Mouse (Mus musculus): ENCODE measurements at regions not wholly inside any gene's neighbourhood (a gene's known extent, or its start where the extent isn't known, plus 50 kb on each side); places are given as distances from the start of the nearest gene placed in this dataset.

DNA sequence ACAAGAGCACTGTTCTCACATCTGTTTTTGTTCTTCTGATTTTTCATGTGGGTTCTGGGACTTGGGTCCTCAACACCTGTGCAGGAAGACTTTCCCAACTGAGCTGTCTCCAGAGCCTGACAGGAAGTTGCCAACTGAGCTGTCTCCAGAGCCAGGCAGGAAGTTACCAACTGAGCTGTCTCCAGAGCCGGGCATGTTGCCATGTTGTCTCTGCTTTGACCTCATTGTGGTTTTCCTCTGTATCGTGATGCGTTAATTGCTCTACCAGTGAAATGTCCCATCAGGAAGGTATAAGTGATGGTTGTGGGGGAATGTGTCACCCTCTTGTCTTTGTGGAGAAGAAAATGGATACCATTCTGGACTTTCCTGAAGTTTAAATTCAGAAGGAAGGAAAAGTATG lies 54.4 kb upstream of the Olfm4 start:
- no peak for DNase-seq

DNA sequence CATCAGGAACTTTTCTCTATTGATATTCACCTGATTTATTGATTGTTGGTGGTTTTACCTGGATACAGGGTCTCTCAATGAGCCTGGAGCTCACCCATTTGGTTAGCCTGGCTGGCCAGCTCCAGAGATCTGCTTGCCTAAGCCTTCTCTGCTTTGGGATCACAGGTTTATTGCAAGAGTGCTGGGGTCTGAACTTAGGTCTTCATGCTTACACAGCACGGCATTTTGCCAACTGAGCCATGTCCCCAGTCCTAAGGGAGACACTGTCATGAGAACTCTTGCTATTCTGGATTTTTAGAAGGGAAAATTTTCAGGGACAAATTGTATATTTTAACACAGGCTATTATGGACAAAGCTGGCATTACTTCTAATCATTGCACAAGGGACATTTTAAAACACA lies 56.7 kb upstream of the Olfm4 start:
- DNase-seq: no peak

DNA sequence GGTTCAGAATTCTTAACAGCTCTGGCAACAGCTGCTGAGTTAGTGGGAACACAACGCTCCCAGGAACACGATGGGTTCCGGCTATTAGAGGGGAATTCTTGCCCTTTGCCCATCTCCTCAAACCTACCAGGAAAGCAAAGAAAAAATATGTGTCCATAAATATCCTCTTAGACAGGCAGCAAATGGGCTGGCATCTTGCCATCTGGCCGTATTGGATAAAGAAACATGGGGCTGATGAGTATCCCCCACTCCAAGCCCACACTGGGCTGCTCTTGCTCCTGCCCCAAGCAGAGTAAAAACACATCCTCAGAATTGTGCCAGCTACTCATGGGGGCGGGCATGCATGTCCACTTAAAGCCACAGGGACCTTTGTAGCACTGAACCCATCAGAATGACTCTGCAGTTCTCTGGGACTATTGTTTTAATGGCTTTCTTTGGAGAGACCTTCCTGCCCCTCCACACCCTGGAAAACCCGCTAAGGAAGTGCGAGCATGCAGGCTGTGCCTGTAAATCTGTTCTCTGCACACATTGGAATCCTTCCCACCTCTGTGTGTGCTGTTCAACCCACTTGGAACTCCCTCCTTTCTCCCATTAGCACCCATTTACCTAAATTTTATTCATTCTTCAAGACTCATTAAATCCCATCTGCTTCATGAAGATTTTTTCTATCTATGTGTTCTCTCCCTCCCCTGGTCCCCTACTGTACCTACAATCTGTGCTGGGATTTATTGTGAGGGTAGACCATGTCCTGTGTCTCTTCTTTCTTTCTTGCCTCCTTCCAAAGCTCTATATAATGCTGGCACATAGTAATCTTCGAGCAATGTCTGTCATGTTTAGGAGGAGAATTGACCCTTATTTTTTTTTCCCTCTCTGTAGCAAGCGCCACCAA lies 66.7 kb upstream of the Olfm4 start:
- no peak for DNase-seq

DNA sequence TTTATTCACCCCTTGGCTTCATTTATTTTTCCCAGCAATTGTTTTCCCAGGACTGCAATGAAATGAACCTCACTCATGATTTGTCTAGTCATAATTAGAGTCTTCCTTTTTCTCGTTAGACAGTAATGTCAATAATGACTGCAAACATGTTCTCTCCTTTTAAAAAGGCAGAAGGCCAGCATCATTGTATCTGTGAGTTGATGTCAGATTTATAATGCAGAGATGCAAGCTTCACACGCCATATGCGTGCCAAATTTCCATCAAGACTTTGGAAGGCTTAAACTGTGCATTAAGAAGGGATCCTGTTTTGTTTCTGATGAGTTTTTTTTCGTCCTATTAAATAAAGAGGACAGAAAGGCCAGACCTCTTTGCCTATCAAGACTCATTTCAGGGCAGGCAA lies 68.9 kb upstream of the Olfm4 start:
- no peak for DNase-seq

DNA sequence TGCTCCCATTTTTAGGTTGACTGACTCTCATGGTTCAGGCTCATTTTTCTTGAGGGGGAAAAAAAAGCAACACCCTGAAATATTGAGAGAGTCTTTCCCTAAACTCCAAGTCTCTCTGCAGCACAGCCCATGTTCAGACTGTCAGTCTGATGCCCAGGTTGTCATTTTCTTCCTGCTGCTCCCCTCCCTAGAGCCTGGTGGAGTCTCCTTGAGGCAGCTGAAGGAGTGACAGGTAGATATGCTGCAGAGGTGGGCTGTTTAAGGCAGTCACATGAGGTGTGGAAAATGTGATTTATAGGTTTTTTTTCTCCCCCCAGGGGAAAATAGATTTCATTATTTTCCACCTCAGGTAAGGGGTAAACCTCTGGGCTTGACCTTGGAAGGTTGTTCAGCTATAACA lies 70.6 kb upstream of the Olfm4 start:
- DNase-seq: no peak

DNA sequence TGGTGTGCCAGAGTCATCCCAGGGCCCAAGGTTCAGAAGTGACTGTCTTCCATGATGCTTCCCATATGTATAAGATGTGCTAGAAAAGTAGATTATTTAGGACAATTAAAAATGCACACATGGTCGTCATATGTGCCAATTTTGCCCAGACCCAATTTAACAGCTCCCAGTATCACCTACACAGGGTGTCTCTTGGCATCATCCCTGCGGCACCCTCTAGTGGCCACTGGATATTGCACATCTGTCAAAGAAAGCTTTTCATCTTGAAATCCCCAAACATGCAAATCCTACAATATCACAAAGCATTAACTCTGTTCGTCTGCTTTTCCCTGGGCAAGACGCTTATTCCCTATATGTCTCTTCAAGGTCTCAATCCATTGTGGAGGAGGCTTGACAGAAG lies 71.3 kb upstream of the Olfm4 start:
- DNase-seq: peak; percentile 43

DNA sequence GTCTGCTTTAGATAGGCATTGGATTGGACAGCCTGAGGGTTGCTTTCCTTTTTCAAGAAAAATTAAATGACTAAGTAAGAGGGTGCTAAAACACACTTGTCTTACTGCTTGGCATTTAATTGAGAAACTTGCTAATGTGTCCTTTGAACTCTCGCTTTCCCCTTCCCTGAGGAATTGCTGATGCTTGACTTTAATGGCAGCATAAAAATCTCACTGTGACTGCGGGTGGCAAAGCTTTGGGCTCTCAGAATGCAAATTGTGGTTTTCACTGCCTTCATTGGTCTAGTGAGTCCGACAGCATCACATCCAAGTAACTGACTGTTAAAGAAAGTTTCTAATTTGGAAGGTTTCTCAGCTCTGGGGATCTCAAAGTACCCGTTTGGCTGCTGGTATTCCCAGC lies 76.1 kb upstream of the Olfm4 start:
- DNase-seq: no peak

DNA sequence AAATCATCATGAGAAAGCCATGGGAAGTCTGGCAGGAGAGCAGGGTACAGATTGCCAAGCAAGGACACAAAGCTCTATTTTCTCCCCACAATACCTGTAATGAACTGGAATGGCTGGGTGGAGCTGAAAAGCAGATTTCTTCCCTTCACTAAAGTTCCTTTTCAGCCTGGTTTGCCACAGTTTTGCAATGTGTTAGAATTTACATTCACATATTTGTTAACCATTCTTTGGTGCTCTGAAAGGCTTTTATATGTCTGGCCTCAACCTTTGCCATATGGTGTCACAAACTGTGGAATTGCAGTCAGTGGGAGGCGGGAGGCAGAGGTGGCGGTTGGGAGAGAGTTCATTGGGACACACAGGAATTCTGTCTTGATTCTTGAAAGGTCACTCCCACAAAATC lies 78.3 kb upstream of the Olfm4 start:
- DNase-seq: no peak

DNA sequence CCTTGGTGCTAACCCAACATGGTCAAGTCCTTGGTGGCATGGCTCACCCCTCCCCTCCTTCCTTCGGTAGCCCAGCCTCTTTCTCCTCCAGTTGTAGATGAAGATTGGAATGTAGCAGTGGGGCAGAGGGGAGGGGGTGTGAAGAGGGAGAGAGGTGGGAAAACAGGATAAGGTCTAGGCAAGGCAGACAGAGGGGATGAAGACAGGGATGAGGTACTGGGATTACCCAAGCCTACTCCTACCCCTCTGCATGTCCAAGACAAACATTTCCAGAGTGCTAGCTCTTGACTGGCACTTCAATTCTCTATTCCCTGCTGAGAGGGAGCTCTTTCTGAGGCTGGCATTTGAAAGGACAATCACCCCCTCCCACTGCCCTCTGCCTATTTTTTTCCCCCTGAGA lies 81.5 kb upstream of the Olfm4 start:
- no peak for DNase-seq

DNA sequence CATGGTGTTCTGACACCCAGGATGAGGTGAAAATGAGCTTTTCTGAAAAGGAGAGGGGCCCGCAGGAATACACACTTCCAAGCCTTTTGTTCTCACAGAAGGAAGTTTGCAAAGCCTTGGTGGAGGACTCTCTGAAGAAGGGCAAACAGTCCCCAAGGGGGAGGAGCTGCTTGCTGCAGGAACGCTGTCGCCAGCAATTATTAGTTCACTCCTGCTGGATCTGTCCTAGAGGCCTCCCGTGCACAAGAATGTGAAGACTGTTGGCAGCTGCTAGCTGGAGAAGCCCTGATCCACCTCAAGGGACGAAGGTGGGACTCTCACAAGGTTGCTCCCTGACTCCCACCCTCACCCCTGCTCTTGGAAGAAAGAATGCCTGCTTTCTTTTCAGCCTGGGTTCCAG lies 85.6 kb upstream of the Olfm4 start:
- DNase-seq: no peak

DNA sequence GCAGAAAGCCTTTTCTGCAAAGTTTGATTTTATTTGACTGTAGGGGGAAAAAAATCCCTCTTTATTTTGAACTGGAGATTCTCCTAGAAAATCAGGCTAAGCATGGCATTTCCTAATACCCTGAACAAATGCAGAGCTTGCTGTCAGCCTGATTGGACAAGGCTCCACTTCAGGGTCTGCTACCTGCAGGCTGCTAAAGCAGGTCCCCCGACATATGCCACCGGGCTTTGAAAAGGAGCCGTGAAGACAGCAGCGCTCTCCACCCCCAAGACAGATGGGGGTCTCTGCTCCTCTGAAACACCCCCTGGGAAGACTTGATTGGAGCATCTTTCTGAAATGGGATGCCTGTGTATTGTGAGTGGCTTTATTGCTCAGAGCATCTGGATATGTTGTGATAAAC lies 90.6 kb upstream of the Olfm4 start:
- DNase-seq: no peak

DNA sequence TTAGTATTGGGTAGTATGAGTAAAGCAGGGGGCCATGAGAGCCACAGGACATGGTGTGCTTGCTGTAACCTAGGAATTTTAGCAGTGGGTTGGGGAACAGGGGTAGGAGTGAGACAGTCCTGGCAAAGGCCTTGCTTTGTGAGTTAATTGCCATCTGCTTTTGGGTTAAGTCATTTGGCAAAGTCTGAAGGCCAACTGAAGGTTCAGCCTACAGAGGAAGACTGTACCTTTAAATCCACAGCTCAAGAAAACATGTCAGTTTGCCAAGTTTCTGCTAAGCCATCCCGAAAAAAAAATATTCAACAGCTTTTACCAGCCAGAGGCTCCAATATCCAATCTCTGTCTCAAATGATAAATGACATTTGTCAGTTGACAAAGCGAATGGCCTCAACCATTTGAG lies 93.2 kb upstream of the Olfm4 start:
- no peak for DNase-seq

DNA sequence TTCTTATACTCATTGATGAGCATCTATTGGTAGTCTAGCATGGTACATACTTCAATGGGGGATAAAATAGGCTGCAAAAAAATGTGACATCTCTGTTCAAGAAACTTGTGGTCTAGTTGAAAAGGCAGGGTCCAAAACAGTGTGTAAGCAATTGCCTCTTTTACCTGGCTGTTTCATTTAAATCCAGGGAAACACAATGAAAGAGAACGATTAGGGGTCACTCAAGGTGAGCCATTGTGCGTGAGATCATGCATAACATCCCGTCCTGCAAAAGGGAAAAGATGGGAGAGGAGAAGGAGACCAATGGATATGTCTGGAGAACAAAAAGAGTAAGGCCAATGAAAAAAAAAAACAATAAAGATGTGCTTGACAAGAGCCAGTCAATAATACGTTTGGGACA lies 93.6 kb upstream of the Olfm4 start:
- DNase-seq: no peak

DNA sequence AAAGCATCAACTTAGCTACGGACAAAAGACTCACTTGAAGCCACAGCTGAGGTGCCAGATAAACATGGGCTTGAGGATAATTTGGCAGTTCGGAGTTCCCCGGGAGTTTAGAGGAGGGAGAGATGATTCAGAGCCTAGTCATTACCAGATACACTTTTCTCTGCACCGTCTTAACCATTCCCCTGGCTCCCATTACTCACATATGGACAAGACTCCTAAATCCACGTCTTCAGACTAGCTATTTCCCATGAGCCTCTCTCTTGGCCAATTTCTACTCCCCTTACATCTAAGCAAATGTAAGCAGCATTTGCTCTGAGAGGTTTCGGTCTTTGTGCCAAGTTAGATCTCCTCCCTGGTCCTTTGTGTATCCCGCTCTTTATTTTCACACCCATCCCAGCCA lies 100.4 kb upstream of the Olfm4 start:
- no peak for DNase-seq

DNA sequence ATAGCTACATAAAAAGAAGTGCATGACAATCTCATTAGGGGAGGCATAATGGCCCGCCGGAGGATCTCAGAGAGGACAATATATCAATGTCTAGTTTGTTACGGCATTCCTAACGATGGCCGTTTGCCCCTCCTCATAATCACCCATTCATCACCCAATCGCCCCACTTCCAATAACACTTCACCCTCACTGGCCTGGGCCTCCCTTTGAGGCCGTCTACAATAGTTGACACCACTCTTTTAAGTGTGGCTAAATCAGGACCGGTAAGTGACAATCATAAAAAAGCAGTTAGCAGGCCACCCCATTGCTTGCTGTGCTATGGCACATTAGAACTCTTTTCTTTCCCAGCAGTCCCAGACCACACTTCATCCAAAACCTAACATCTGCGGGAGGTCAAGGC lies 102.2 kb upstream of the Olfm4 start:
- no peak for DNase-seq

DNA sequence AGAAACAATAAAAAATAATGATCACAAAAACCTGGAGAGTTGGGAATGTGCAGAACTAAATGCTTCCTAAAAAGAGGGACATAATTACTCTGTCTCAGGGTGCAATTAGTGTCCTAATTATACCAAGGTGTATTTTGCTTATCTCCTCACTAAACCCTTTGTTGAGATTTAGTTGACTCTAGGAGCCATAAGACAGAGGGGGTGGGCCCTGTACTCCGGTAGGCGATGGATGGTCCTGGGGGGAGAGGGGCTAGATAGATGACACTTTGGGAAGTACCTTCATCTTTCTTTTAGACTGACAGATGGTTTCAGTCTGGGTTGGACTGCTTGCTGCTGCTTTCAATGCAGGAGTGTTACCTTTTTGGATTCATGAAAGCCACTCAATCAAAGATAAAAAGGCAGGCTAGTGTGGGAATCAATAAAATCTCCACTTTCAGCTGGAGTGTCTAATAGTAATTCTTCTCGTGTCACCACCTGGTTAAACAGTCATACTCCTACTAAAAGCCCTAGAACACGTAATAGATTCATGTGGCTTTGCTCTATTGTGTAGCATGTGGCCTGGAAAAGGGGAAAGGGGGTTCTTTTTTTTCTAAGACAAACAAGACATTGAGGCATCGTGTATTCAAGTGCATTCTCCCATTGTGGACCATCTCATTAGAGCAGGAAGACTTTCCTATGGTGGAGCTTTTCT lies 103.7 kb upstream of the Olfm4 start:
- no peak for DNase-seq

DNA sequence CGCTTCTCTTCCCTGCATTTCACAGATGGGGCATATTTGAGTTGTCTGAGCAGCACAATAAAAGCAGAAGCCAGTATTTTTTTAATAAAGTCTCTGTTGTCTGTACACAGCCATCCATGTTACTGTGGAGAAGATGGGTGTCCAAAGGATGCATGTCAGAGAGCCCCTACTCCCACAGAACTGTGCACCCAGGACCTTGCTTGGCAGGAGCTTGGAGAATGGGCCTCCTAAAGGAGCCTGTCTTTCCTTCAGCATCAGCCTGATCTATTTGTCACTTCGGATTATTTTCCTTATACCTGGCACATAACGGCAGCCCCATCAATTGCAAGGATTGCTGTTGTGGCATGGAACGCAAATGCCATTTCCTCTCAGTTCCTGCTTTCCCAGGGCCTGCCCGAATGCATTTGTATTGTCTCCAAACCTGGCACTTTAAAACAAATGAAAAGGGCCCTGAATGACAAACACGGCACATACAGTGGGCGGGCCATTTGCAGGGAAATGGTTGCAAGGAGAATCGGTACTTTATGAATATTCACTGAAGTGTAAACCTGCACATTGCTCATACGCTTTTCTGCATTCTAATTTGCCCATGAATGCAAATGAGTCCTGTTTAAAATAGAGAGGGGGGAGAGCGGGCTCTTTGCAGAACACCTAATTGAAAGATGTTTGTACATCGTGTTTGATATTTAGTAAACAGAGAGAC lies 104.4 kb upstream of the Olfm4 start:
- DNase-seq: no peak

DNA sequence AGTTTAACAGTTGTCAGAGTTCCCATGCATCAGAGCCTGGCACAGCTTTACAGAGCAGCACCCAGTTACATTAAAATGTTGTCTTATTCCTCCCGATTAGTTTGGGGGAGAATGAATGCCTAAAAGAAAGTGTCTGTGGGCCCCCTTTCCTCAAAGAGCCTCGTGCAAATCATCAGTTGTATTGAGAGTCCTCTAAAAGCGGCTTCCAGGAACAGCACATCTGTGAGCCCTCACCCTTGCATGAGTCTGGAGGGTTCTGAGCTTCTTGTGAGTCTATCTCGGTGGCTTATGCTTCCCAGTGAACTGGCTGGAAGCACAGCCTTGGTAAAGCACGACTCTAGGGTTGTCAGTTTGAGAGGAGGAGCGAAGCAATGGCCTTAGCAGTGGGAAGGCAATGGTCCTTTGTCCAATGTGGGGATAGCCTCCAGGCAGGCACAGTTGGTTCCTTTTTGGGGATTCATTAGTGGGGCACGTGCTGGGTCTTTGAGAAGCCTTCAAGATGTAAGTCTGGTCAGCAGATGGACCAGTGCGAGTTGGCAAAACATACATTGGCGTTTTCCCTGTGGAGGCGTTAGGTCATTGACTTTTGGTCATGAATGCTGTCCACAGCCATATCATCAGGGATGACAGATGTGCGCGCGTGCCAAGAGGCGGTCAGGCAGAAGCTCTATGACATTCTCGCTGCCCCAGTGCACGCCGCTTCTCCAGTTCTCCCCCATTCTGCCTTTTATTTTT lies 105.4 kb upstream of the Olfm4 start:
- DNase-seq: no peak

DNA sequence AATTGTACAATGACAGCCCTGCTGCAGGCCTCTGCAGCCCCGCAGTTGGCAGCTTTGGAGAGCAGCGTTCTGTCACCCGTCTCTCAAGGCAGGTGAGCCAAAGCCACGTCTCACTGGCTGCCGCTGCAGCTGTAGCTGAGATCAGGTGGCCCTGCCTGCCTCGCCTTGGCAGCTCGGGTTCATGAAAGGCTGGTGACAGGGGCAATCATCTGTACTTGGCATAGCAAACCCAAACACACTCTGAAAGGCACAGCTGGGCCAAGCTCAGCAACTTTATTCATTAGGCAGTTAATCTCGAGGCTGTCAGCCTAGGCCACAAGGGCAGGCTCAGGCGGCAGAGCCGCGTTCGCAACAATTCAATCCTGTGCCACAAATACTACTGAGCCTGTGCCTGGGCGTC lies 102.0 kb upstream of the Pcdh8 start:
- no peak for DNase-seq

DNA sequence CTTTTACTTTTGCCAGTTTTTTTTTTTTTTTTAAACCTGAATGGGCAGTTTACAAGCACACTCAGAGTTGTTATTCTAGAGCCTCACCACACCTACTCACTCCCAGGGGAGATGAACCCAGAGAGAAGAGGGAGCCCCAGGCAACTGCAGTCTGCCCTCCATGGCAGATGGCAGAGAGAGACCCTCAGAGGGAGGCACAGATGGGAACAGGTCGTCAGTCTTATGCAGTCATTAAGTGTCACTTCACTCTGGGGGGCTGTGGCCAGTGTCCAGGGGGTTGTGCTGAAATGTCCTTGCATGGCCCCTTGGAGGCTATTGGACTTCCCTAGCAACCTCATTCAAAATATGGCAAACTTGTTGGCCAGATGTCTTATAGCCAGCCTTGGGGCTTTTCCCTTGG lies 101.3 kb upstream of the Pcdh8 start:
- no peak for DNase-seq

DNA sequence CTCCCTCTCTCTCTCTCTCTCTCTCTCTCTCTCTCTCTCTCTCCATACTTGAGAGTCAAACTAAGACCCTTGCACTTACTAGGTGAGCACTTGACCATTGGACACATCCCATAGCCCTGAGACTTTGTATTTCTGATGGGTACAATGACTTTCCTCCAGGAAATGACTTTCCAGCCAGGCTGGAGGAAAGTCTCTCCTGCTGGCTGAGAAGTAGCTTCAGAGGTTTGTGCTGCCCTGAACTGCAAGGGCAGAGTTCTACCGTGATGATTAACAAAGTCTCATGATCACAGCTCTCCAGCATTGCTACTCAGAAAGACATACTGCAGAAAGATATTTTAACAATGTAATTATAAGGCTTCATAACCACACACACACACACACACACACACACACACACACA lies 98.2 kb upstream of the Pcdh8 start:
- no peak for DNase-seq

DNA sequence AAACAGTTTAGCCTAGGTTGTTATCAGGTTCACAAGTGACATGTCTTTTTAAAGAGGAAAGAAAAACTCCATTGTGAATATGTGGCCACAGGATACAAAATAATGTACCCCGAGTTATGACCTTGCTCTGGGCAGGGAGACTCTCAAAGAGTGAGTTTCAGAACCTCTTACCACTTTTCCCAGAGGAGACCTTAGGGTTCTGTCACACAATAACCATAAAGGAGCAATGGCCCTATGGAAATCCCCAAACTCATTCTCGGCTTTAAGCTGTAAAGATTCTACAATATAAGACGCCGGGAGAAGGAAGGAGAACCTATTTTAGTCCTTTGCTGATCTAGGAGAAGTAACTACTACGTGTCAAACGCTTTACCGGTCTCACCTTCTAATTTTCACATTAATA lies 85.1 kb upstream of the Pcdh8 start:
- no peak for DNase-seq

DNA sequence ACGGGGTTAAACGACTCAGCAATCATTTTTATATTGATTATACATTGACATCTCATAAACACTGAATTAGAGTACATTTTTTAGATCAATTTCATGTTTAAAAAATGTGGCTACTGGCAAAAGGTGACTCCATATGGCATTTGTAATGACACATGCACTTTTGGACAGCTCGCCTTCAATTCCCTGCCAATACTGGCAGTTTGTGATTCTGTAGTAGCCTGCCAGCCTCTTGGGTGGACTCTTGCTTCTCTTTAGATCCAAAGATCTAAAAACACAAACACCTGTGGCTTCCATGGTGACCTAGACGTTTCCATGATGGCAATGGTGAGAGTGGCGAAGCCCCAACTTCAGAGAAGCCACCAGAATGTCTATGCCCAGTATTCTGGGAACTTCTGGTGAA lies 83.1 kb upstream of the Pcdh8 start:
- no peak for DNase-seq
